Comparison of ENCODE assay signal across 8 mouse cellular contexts in the genomic region with DNA sequence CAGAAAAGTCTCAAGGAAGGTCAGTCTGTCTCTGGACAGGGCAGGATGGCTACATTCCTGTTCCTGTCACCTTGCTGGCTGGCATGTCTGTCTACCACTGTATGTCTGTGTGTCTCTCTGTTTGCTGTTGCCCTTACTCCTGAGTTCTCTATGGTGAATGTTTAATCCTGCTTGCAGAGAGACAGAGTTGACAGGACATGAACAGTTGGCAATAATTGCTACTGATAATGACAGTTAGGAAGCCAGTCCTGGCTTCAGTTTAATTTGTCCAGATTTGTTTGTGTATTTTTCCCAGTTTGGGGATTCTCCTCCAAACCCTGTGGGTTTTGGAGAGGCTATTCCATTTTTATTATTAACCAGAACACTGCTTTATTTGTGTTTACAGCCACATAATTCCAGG.
DNase-seq lines count a peak whose midpoint lies in the region; ATAC-seq and TF ChIP-seq lines count a peak whose summit lies in the region.

No protein-coding gene starts in this region.

- no peak for DNase-seq in hindbrain, embryonic 10.5 days (ENCODE audit: low spot score)
- DNase-seq in hindbrain, embryonic 11.5 days (ENCODE audit: low spot score), result no peak
- no peak for DNase-seq in liver, postnatal 0 days
- no peak for DNase-seq in spleen, postnatal 36 days (ENCODE audit: low spot score in 2 of 2)
- no peak for DNase-seq in cerebellum, adult 8-10 months
- no peak for DNase-seq in adrenal gland, adult 8-10 months

- H3K4me3 ChIP-seq in hindbrain, embryonic 10.5 days, result no peak overlapping the region
- no peak overlapping the region for H3K4me3 ChIP-seq in hindbrain, embryonic 11.5 days (ENCODE audit: low read depth, low read length)
- peak overlapping the region; percentile 40 for H3K4me3 ChIP-seq in brown adipose tissue, adult 24 weeks (ENCODE audit: insufficient read depth, low read depth, low read length)
- peak overlapping the region; percentile 31 for H3K4me3 ChIP-seq in forebrain, embryonic 16.5 days (replicated peaks; ENCODE audit: low read length)
- H3K4me3 ChIP-seq in liver, postnatal 0 days (ENCODE audit: low read depth, low read length), result no peak overlapping the region

- no peak for ATAC-seq in hindbrain, embryonic 11.5 days (ENCODE audit: low FRiP score)
- no peak for ATAC-seq in forebrain, embryonic 16.5 days
- 0 out of 2 replicates have a peak, but pooled peaks have one; percentile 10 for ATAC-seq in liver, postnatal 0 days

- TF ChIP-seq CTCF in liver, postnatal 0 days (IDR thresholded peaks at IDR 0.05; ENCODE audit: low read depth), result no peak

- H3K4me1 ChIP-seq in hindbrain, embryonic 10.5 days (replicated peaks), result peaks cover 37% of the 10 kb centered on the region
- no peaks in the 10 kb centered on the region; the same call in 1 of the 2 replicates for H3K4me1 ChIP-seq in hindbrain, embryonic 11.5 days (replicated peaks; ENCODE audit: control insufficient read depth, insufficient read depth, low read length)
- peaks cover 6% of the 10 kb centered on the region for H3K4me1 ChIP-seq in brown adipose tissue, adult 24 weeks (ENCODE audit: control insufficient read depth, insufficient read depth, insufficient read length, low read length)
- peaks cover 23% of the 10 kb centered on the region for H3K4me1 ChIP-seq in forebrain, embryonic 16.5 days (replicated peaks; ENCODE audit: control insufficient read depth, insufficient read depth, low read length)
- peaks cover 18% of the 10 kb centered on the region for H3K4me1 ChIP-seq in liver, postnatal 0 days (ENCODE audit: insufficient read depth)

- H3K9ac ChIP-seq in hindbrain, embryonic 11.5 days (ENCODE audit: low read depth, low read length), result no peak overlapping the region
- no peak overlapping the region for H3K9ac ChIP-seq in forebrain, embryonic 16.5 days (replicated peaks; ENCODE audit: low read depth, low read length)
- no peak overlapping the region for H3K9ac ChIP-seq in liver, postnatal 0 days (replicated peaks)

- no peak for TF ChIP-seq EP300 in liver, postnatal 0 days (IDR thresholded peaks at IDR 0.05; ENCODE audit: low read depth)

- H3K4me2 ChIP-seq in hindbrain, embryonic 11.5 days (replicated peaks; ENCODE audit: low read depth, low read length), result no peak overlapping the region
- H3K4me2 ChIP-seq in forebrain, embryonic 16.5 days (ENCODE audit: low read length), result peak overlapping the region; percentile 49
- H3K4me2 ChIP-seq in liver, postnatal 0 days (ENCODE audit: low read depth, low read length), result peak overlapping the region; percentile 27; the same call in 1 of the 2 replicates

- H3K36me3 ChIP-seq in hindbrain, embryonic 10.5 days, result no peaks in the 10 kb centered on the region
- no peaks in the 10 kb centered on the region for H3K36me3 ChIP-seq in hindbrain, embryonic 11.5 days (ENCODE audit: control insufficient read depth, insufficient read depth, low read length)
- no peaks in the 10 kb centered on the region for H3K36me3 ChIP-seq in forebrain, embryonic 16.5 days (ENCODE audit: control insufficient read depth, insufficient read depth)
- no peaks in the 10 kb centered on the region for H3K36me3 ChIP-seq in liver, postnatal 0 days (replicated peaks; ENCODE audit: insufficient read depth, low read length)

- no peaks in the 10 kb centered on the region for H3K27me3 ChIP-seq in hindbrain, embryonic 10.5 days (ENCODE audit: insufficient read depth, poor library complexity, severe bottlenecking)
- H3K27me3 ChIP-seq in hindbrain, embryonic 11.5 days (ENCODE audit: control insufficient read depth, insufficient read depth, low read length), result no peaks in the 10 kb centered on the region
- no peaks in the 10 kb centered on the region for H3K27me3 ChIP-seq in forebrain, embryonic 16.5 days (replicated peaks; ENCODE audit: control insufficient read depth, insufficient read depth, low read length)
- H3K27me3 ChIP-seq in liver, postnatal 0 days (ENCODE audit: insufficient read depth, low read length), result no peaks in the 10 kb centered on the region

- H3K9me3 ChIP-seq in hindbrain, embryonic 10.5 days, result no peaks in the 10 kb centered on the region
- no peaks in the 10 kb centered on the region for H3K9me3 ChIP-seq in hindbrain, embryonic 11.5 days (ENCODE audit: control insufficient read depth, low read length)
- no peaks in the 10 kb centered on the region for H3K9me3 ChIP-seq in forebrain, embryonic 16.5 days (ENCODE audit: control insufficient read depth, low read length)
- no peaks in the 10 kb centered on the region for H3K9me3 ChIP-seq in liver, postnatal 0 days (ENCODE audit: low read length)

- H3K27ac ChIP-seq in hindbrain, embryonic 10.5 days, result peak overlapping the region; percentile 62; the same call in 1 of the 2 replicates
- H3K27ac ChIP-seq in hindbrain, embryonic 11.5 days (ENCODE audit: low read depth, low read length), result no peak overlapping the region
- peak overlapping the region; percentile 20 for H3K27ac ChIP-seq in brown adipose tissue, adult 24 weeks (replicated peaks; ENCODE audit: low read depth, low read length)
- no peak overlapping the region for H3K27ac ChIP-seq in forebrain, embryonic 16.5 days (ENCODE audit: low read length)
- H3K27ac ChIP-seq in liver, postnatal 0 days (ENCODE audit: low read depth), result peak overlapping the region; percentile 62

Comparison
In these comparisons a context has a peak if more than half of its experiments do, and no peak if none do; other contexts are left out.
1. H3K27ac ChIP-seq: peak in hindbrain, embryonic 10.5 days (single experiment), brown adipose tissue, adult 24 weeks (single experiment) and liver, postnatal 0 days (single experiment); none in hindbrain, embryonic 11.5 days (single experiment) and forebrain, embryonic 16.5 days (single experiment).
2. H3K4me3 ChIP-seq: peak in brown adipose tissue, adult 24 weeks (single experiment) and forebrain, embryonic 16.5 days (single experiment); none in hindbrain, embryonic 10.5 days (single experiment), hindbrain, embryonic 11.5 days (single experiment) and liver, postnatal 0 days (single experiment).